Mouse (Mus musculus) adrenal gland, postnatal 14 days (tissue): ENCODE results near the gene Tspan9. TPM values are rescaled to one million over a fixed set of nuclear protein-coding genes. Genes with fewer than 3 reads are reported as not detected.

Source experiments
- DNase-seq: peaks from one replicate; pipeline ENCODE4 v3.0.0; 2021; ENCODE audit warnings: mixed read lengths
- total RNA-seq: library from RNA; stranded (reverse); gene quantifications from 2 replicates; pipeline ENCODE4 v1.2.3, GENCODE M21; 2021

The Tspan9 gene
- total RNA-seq, 1 experiment from 2014 or later = 59.0 TPM

DNA sequence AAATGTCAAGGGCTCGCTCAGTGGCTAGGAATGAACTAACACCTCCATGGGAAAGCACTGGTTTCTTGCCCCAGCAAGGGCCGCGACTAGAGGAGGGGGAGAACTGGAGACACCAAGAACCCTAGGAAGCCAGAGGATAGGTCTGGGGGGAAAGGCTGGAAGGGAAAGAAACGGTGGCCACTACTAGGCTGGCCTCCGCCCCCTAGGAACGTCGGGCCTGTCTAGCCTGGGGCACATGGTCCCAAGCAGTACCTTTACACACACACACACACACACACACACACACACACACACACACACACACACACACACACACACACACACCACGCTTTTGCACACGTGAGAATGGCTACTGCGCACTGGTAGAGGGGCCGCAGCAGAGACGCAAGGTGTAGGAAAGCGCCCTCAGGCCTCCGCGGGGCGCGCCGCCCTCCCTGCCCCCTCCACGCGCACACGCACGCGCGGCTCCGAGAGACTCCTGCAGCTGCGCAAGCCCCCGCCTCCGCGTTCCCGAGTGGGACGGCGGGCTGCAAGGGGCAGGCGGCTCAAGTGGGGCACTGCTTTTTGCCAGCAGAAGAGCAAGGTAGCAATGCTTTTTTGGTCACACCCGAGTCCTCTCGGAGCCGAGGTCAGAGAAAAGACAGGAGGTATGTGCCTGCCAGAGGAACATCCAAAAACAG, 108.0 kb downstream of the Tspan9 start:
- peak; percentile 70 for DNase-seq

DNA sequence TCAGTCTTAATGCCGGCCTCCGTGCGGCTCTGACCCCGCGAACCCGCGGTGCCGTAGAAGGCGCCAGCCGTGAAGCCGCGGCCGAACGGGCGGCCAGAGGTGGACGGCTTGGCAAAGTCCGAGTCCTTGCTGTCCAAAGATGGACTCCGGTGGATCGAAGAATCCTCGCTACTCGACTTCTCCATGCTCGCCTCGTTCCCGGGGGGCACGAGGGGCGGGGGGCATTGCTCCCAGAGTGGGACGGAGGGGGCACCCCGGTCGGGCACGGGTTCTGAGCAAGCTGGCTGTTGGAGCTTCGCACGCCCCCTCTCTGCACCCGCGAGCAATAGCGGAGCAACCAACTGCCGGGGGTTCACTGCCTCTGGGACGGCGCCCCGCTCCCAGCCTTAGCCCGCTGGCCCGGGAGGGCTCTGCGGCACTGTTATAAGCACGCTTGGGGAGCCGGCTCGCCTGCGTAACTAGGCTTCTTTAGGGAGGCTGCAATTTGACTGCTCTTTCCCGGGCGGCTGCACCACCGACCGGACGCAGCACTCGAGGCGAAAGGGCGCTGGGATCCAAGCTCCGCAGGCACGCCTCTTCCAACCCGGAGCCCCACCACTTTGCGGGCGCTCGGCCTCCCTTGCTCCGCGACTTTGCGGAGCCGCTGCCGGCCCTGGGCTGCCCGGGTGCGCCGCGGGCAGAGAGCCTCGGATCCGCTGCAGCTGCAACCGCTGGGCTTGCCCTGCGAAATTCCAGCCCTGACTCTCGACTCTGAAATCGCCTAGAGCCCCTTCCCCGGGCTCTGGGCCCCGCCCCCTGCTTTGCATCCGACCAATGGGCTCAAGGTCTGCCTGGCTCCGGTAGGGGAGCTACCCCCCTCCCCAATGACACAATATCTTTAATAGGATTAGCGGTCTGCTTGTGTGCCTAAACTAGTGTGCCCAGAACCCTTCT, 108.8 kb downstream of the Tspan9 start:
- DNase-seq = peak; percentile 77

DNA sequence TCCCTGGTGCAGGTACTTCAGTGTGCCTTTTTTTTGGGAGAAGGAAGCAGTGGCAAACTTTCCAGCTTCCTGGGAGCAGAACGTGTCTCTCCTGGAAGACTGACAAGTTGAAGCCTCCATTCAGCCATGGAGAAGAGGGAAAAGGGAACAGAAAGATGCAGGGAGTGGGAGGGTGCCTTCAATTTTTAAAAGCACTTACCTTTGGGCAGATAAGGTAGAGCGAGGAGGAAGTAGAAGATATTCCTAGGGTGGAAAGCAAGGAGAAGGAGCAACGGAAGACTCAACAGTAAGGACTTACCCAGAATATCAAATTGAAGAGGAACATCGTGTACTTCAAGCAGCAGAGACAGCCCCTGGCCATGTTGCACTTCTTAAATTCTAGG, 109.5 kb downstream of the Tspan9 start:
- no peak for DNase-seq

DNA sequence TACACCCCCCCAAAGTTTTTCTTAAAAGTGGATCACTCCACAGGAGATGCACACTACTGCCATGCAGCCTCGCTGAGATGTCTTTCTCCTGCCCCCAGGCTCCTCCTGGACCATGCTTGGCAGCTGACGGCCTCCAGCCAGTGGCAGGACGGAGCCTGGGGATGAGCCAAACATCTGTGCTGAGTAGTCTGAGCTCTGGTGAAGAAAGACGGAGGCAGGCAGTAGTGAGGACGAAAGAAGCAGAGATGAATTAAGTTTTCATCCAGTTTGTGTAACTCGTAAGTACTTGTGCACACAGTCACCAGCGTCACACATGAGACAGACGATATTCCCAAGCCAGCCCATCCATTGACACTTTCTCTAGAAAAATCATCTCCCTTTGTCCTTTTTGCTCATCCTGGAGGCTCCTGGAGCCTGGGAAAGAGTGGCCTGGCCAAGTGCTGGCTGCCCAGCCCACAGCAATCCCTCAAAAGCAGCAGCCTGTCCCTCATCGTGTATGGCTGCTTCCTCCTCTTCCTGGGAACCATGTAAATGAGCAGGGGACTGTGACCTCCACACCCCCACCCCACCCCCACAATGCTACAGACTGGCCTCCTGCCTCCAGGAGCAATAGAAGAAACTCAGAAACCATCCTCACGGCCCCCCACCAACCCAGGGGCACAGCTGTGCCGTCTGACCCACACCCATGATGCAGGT, 110.1 kb downstream of the Tspan9 start:
- DNase-seq = peak; percentile 42

DNA sequence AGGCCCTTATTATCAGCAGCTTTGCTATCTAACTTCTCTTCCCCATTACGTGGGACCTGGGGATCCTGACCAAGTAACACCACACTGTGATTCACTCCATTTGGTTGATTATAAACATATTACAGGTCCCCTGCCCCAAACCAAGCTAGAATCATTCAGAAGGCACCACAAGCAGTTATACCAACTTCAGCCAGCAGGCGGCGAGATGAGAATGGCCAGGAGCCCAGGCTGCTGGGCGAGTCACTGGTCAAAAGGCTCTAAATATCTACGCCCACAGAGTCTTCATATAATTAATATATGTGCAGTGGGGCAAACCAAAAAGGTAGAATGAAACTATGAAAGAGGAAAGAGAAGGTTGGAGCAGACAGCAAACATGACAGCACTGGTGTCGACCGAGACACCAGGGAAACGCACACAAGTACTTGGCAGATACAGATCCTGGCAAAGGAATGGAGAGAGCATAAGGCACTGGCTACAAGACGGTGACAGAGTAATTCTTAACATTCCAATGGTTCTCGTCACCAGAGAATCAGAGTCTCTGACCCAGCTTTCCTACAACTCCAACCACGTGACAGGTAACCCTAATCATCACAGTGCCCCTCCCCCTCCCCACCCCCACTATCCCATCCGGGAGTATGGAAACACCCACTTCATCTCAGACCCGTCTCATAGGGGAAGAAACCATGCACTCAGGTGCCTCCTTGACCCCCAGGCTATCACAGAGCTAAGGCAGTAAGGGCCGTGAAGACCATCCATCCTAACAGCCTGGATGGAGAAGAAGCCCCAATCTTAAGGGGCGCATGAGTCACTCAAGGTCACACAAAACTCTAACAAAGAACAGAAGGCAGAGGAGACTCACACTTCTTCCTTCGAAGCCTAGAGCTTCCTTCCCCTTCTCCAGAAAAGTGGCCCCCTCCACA, 110.9 kb downstream of the Tspan9 start:
- peak; percentile 86 for DNase-seq

DNA sequence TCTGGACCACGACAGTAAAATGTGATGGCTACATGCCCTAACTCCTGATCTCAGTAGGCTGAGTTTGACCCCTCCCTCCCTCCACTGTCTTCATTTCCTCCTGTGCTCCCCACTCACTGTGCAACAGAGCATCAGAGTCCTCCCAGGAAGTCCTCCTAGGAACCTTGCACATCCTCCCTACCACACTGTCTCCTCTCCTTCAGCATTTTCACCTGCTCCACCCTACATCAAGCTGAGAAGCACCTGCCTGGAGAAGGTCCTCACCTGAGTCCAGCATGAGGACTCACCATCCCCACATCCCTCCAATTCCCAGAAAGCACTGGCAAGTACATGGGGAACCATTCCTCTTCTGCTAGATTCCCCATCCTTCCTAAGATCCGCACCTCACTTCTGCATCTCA, 111.8 kb downstream of the Tspan9 start:
- DNase-seq = no peak

DNA sequence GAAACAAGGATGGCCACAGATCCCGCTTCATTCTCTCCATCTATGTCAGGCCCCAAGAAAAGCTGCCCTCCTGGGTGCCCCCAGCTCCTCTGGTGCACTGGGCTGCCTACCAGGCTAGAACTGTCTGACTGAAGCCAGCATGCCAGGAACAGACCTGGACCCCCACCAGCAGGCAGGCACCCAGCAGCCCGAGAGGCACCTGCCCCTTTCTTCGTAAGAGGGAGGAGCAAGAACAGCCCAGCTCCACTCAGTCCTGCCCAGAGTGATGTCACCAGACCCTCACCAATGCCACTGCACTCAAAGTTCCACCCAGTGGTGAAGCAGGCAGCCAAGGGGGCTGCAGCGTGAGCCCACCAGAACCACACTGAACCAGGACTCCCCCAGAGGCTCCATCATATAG, 112.3 kb downstream of the Tspan9 start:
- no peak for DNase-seq

DNA sequence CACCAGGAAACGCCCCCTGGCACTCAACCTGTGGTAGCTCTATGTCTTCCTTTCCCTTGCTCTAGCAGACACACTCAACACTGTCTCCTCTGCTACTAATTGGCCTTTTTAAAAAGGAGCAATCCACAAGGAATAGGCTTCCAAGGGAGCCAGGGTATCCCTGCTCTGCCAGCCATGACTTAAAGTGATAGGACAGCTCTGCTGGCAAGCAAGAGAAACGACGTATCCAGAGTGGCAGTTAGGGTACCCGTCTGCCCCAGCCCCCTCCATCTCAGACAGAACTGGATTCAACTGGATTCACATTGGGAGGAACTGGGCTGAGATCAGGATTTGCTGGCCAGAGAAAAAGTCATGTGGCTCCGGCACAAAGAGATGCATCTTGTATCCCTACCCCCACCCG, 112.9 kb downstream of the Tspan9 start:
- no peak for DNase-seq

DNA sequence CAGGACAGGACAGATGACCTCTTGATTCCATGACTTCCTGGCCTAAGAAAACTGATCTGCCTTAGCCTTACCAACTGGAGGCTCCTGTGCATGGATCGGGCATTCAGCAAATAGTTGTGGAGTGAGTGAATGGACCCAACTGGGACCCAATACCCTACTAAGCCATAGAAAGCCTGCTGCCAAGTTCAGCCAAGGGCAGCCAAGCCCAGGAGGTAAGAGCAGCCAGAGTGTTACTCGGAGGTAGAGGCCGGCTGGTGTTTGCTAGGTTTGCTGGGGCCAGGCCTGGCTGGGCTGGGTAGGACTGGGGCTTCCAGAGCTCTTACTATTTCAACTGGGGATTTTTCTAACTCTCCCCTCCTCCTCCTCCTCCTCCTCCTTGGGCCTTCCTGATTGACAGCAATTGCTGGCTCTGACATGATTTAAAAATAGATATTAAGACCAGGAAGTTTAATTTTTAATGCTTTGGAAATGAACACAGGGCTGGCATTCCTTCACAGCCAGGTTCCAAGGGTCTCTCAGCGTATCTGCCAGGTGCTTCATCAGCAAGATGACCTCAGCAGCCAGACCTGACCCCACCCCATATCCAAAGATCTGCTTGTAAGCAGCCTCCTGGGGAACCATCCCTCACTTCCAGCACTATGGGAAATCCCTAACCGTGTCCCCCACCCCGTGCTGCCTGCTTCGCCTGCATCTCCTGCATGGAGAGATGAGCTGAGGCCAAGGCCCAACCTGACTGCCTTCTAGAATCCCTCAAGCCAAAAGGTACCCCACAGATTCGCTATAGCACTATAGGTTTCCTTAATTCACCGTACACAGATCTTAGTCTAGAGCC, 113.7 kb downstream of the Tspan9 start:
- no peak for DNase-seq

DNA sequence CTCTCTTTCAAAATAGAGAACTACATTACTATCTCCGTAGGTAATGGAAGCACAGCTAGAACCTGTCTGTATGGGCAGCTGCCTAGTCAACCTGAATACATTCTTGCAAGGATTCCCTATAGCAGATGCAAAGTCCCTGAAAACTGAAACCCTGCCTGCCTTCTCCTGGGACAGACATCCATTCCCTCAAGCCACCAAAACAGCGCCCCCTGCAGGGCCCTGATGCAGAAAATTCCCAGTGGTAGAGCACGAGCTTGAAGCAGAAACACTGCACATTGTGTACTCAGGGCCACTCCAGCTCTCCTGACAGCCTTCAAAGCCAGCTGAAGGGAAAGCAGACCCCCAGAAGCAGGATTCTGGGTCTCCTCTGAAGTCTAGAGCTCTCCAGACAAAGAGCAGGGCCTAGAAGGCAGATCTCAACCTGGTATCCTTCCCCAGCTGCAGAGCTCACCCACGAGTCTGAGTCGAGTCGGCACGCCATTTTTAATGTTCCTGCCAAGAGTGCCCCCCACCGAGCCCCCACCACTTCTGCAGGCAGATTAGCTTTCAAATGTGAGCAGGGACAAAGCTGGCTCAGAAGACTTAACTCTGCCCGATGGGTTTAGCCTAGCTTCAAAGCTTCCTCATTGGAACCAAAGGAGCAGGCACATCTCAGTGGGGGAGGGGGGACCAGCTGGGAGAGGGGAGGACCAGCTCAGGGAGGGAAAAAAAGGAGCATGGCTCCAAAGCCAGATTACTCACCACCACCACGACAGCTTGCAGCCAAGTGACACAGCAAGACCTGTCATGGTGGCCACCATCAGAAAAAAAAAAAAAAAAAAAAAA, 115.1 kb downstream of the Tspan9 start:
- peak; percentile 81 for DNase-seq

DNA sequence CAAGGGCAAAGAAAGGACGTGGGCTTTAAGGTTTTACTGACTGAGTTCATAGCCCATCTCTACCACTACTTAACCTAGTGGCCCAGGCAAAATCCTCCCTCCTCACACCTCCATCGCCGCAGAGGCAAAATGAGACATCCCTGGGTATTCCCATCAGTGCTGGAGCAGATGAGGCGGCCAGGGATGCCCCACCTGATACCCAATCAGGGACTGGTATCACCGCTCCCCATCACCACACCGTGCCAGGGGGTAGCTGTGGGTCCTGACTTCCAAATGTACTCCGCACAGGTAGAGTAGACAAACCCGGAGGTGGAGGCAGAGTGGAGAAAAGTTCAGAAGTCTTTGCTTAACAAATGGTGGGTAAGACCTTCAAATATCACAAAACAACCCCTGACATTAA, 117.4 kb downstream of the Tspan9 start:
- DNase-seq = no peak

DNA sequence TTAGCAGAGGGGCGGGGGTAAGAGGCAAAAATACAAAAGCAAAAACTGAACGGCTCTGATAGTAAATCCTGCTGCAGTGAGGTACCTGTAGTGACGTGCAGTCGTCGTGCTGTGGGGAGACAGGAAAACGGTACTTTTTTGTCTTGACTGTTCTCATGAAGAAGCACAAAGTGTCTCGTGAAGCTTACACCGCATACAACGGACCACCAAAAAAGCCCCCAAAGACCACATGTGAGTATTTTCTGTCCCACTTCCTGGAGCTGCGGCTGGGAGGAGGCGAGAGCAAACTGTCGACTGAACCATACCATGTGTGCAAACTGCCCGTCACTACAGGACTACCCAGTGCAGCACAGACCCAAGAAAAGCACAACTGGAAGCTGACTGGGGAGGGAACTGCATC, 117.8 kb downstream of the Tspan9 start:
- DNase-seq = no peak

DNA sequence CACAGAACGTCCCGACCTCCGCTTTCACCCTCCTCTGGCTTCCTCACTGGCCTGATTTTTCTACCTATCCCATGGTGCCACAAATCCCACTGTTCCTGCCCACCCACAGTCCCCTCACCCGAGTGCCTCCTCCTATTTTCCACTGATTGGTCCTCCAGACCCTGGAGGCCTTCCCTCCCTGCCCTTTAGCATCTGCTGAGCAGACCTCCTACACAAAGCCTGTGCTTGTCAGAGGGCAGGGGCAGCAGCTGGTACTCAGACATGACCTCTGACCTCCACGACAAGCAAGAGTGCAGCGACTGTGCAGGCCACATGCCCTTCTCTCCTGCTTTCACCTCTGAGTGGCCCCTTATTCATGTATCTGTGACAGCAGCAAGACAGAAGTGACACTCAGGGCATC, 121.2 kb downstream of the Tspan9 start:
- no peak for DNase-seq

DNA sequence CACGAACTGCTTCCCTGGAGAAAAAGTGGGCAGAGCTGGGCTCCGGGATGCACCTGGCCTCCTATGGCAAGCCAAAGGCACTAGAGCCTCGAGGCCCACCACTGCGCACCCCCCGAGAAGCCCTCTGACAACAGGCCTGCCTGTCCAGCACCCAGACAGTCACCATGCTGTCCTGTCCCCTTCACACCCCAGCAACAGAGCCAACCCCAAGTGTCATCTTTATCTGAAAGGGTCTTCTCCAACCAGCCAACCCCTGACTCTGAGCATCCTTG, 121.5 kb downstream of the Tspan9 start:
- no peak for DNase-seq

DNA sequence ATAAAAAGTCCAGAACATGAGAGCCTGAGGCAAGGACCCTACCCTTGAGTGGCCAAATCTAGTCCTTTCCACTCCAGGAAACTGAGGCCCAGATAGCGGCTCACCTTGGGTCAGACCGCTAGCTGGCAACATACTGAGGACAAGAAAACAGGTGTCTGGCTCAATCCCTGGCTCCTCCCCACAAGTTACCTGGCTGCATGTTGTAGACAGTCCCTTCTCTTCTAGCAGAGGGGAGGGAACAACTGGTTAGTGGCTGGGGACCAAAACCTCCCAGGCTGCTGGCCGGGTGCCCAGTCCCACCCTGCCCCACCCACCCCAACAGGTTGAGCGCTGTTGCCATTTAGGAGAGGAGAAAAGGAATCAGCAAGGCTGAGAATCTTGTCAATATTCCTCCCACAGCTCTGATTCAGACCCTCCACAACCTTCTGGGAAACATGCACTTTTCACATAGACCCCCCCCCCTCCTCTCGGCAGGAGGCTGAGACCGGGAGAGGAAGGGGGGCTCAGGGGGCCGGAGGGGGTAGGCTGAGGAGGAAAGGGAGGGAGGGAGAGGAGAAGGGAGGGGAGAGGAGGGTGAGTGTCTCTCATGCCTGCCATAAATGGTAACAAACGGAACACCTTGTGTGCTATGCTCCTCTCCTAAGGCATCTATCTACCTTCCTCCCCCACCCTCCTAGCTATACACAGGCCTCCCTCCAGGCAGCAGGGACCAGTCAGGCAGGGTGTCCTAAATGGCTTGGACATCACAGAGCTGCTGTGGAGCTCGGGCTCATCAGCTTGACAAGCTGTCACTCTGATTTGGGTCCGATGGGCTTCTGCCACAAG, 122.1 kb downstream of the Tspan9 start:
- DNase-seq = no peak

DNA sequence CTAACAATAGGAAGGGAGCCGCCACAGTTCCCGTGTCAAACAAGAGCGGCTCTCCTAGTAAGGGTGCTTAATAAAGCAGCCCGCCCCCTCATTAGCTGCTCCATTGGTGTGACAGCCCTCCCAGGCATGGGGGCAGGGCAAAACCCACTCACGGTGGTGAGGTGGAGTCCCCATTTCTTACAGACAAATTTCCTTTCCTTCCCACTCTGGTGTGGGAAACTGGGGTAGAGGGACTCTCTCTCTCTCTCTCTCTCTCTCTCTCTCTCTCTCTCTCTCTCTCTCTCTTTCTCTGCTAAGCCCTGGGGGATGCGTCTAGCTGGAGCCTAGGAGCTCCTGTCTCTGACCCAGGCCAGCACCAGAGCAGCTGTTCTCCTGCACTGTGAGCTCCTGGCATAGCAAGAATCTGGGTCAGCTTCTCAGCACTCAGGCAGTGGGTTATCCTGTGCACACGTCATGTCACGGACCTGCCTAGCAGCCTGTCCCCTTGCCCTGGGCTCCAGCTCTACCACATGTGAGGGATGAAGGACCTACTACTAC, 122.8 kb downstream of the Tspan9 start:
- no peak for DNase-seq

DNA sequence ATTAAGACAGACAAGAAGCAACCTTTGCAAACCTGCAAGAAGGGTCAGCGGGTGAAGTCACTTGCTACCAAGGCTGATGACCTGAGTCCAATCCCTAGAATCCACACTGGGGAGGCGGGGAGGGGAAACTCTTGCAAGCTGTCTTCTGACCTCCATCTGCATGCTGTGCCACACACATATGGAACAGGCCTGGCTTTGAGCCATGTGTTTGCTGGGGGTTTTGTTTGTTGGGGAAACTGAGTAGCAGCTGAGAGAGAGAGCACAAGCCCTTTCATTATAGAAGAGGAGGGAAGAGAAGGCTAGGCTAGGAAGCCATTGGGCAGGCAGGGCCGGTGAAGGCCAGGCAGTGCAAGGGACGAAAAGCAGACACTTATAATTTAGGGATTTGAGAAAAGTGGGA, 123.3 kb downstream of the Tspan9 start:
- no peak for DNase-seq

DNA sequence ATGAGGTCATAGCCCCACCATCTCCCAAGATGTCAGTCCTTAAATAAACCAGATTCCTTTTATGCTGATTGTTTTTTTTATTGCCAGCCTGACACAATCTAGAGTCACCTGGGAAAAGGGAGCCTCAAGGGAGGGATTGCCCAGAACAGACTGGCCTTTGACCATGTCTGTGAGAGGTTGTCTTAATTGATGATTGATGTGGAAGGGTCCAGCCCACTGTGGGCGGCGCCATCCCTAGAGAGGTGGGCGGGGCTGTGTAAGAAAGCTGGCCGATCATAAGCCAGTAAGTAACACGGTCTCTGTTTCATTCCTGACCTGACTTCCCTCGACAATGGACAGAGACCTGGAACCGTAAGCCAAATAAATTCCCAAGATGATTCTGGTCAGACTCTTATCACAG, 124.3 kb downstream of the Tspan9 start:
- DNase-seq = no peak

DNA sequence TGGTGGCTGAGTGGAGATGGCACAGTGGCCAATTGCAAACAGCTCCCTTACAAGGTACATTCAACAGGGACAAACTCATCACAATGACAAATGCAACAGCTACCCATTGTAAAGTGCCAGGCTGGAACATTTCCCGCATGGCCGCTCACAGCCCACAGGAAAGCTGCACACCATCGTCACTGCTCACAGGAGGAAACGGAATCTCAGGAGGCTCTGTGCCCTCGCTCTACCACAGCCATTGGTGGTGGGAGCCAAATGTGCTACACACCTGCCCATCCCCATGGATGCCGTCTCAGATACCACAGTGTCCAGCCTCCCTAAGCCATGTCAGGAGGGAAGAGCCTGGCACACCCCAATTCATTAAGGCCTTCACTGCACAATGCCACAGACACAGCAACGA, 128.1 kb downstream of the Tspan9 start:
- DNase-seq = no peak
